Mouse (Mus musculus) MEL-GATA-1-ER (cell line): ENCODE measurements around the gene Tenm4.

Experiments used
- DNase-seq: peaks from one replicate; pipeline ENCODE4 v3.0.0-alpha.2; 2012; ENCODE audit warnings: low read depth; ENCODE audit errors: extremely low read depth

Gene Tenm4

DNA sequence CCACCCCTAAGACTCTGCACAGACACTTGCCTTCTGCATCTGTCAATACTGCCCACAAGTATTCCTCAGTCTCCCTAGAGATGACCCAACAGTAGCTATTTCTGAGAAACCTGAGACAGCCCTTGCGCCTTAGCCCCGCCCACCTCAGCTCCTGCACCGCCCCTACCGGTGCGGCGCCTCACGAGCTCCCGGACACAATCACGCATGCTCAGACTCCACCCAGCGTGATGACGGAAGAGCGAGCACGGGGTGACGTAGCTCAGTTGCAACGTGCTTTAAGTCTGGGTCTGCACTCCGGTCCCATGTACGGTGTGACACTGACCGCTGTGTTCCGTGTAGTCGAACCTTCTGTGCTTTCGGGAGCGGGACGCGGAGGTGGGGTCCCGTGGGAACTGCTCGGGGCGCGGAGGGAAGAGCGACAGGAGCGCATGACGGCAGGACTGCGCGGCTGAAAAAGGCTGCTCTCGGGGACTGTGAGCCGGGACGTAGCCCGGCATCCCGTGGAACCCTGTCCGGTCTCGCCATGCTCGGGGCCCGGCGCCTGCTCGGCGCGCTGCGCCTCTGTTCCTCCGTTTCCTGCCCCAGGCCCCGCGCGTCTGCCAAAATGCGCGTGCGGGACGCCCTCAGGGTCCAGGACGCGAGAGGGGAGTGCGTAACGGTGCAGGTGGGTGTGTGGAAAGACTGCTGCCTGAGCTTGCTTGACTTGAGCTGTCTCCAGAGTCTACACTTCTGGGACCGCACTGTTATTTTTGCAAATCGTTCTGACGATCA is 780.4 kb downstream of the Tenm4 start, which contains the start of gene Nars2:
Nars2 (plus strand) TSS at position 225 of the 771 bp plus-strand sequence.
- DNase-seq = peak; percentile 93

DNA sequence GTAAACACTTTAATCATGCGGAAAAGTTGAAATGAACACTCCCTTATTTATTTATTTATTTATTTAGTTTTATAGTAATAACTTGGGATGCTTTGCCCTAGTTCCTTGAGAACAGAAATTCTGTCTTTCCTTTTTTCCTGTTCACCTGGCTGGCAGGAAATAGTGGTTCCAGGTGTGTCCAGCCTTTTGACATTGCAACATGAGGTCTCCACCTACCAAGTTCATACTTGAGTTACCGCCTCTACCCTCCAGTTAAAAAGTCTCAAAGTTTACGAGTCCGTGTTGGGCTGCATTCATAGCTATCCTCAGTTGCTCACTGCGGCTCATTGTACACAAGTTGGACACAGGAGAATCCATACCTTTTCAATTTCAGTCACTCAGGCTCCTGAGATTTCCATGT is 781.0 kb downstream of the Tenm4 start:
- DNase-seq = no peak

DNA sequence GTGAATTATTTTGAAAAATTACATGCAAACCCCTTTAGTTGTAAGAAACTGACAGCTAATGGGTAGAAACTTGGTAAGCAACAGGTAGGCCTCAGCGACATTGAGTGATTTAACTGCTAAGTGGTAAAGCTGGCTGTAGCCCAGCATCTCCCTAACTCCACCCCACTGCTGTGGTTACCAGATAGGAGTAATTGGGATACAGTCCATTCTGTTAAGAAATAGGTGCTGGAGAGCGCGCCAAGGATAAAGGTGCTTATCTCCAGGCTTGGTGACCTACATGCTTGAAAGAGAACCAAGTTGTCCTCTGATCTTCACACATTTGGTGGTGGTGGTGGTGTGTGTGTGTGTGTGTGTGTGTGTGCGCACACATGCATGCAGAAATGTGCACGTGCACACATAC is 788.1 kb downstream of the Tenm4 start:
- no peak for DNase-seq
